Mouse (Mus musculus) bone marrow, adult 2 months (tissue): ENCODE results near the gene Myo16. TPM values are rescaled to one million over a fixed set of nuclear protein-coding genes. Genes with fewer than 3 reads are reported as not detected.

Source experiments
- H3K27ac ChIP-seq: fragments of 200-500 bp; 2 replicates; pipeline ENCODE4 v1.5.1; 2012; ENCODE audit warnings: low read depth, mild to moderate bottlenecking, control low read depth, inconsistent platforms, low read length; ENCODE audit not compliant: control insufficient read depth, poor library complexity, insufficient read depth
- H3K4me1 ChIP-seq: fragments of 200-500 bp; 2 replicates; pipeline ENCODE4 v1.6.1; 2011; ENCODE audit warnings: low read length; ENCODE audit not compliant: control insufficient read depth, insufficient read depth
- H3K4me3 ChIP-seq: fragments of 200-500 bp; replicated peaks from 2 replicates; pipeline ENCODE3; 2011; ENCODE audit warnings: mild to moderate bottlenecking, low read depth, low read length, control low read depth; ENCODE audit not compliant: control insufficient read depth
- CTCF ChIP-seq: fragments of 200-500 bp; IDR thresholded peaks from 2 replicates; pipeline ENCODE4 v1.5.1; 2011; ENCODE audit warnings: low read length, control low read depth; ENCODE audit not compliant: control insufficient read depth, insufficient read depth
- POLR2A ChIP-seq: fragments of 200-500 bp; IDR thresholded peaks from 2 replicates; pipeline ENCODE4 v1.6.1; 2011; ENCODE audit warnings: low read depth, mild to moderate bottlenecking, control low read depth, low read length, borderline replicate concordance; ENCODE audit not compliant: control insufficient read depth
- WGBS: fragments of 180-500 bp; shearing (Covaris S2); methylation state at CpG from one replicate; pipeline ENCODE4 v1.1.7; 2018; 5-methylcytosine and 5-hydroxymethylcytosine counted together
- polyA plus RNA-seq: library from polyadenylated mRNA; stranded (reverse); fragments of >200 nt; gene quantifications from 2 replicates; pipeline ENCODE4 v1.2.4, GENCODE M21; 2011; ENCODE audit warnings: low replicate concordance; ENCODE audit not compliant: missing spikeins, insufficient read depth, insufficient read length

The Myo16 gene
- polyA plus RNA-seq, 1 experiment: not detected

- H3K4me1 ChIP-seq: no peaks in the 10 kb centered on the region
- WGBS: 62% methylated on average over 3 of the region's 3 CpGs
- H3K4me3 ChIP-seq: no peak overlapping the region
- TF ChIP-seq CTCF (no peak), POLR2A (no peak)
- H3K27ac ChIP-seq: no peak overlapping the region
Observed at GRCm38 (mm10) chr8:10644481-10644880, 490.8 kb downstream of the Myo16 start.

- Histone ChIP-seq H3K4me1 (no peaks in the 10 kb centered on the region), H3K27ac (no peak overlapping the region), H3K4me3 (no peak overlapping the region)
- 26% methylated on average over 5 of the region's 5 CpGs for WGBS
- TF ChIP-seq POLR2A (no peak), CTCF (no peak)
Observed at GRCm38 (mm10) chr8:10645740-10646139, 492.0 kb downstream of the Myo16 start.

GRCm38 (mm10) chr8:10646485-10646884 lies 492.8 kb downstream of the Myo16 start:
- TF ChIP-seq POLR2A (no peak), CTCF (no peak)
- Histone ChIP-seq H3K27ac (no peak overlapping the region), H3K4me3 (no peak overlapping the region), H3K4me1 (no peaks in the 10 kb centered on the region)
- 67% methylated on average over 10 of the region's 10 CpGs for WGBS

GRCm38 (mm10) chr8:10651546-10652315 lies 498.0 kb downstream of the Myo16 start:
- no peak overlapping the region for H3K4me3 ChIP-seq
- WGBS: 90% methylated on average over 12 of the region's 12 CpGs
- TF ChIP-seq POLR2A (no peak), CTCF (no peak)
- H3K27ac ChIP-seq: no peak overlapping the region
- H3K4me1 ChIP-seq: no peaks in the 10 kb centered on the region; the same call in 1 of the 2 replicates

GRCm38 (mm10) chr8:10653282-10653681 lies 499.6 kb downstream of the Myo16 start:
- WGBS: 73% methylated on average over 9 of the region's 9 CpGs
- no peaks in the 10 kb centered on the region; the same call in 1 of the 2 replicates for H3K4me1 ChIP-seq
- TF ChIP-seq POLR2A (no peak), CTCF (no peak)
- no peak overlapping the region for H3K4me3 ChIP-seq
- no peak overlapping the region for H3K27ac ChIP-seq

GRCm38 (mm10) chr8:10654922-10655518 lies 501.3 kb downstream of the Myo16 start:
- Histone ChIP-seq H3K4me3 (no peak overlapping the region), H3K27ac (no peak overlapping the region), H3K4me1 (no peaks in the 10 kb centered on the region; the same call in 1 of the 2 replicates)
- WGBS: 59% methylated on average over 9 of the region's 9 CpGs
- TF ChIP-seq CTCF: no peak
- no peak for TF ChIP-seq POLR2A

- WGBS: 40% methylated on average over 8 of the region's 8 CpGs
- Histone ChIP-seq H3K4me3 (no peak overlapping the region), H3K27ac (no peak overlapping the region), H3K4me1 (no peaks in the 10 kb centered on the region)
- TF ChIP-seq CTCF (no peak), POLR2A (no peak)
Observed at GRCm38 (mm10) chr8:10663770-10664470, 510.2 kb downstream of the Myo16 start.
